Mouse (Mus musculus): ENCODE data around the gene Stx16. TPM values are rescaled to one million over a fixed set of nuclear protein-coding genes. Genes with fewer than 3 reads are reported as not detected.

The Stx16 gene
- polyA plus RNA-seq, 1 experiment from 2014 or later = 11.3 TPM

DNA sequence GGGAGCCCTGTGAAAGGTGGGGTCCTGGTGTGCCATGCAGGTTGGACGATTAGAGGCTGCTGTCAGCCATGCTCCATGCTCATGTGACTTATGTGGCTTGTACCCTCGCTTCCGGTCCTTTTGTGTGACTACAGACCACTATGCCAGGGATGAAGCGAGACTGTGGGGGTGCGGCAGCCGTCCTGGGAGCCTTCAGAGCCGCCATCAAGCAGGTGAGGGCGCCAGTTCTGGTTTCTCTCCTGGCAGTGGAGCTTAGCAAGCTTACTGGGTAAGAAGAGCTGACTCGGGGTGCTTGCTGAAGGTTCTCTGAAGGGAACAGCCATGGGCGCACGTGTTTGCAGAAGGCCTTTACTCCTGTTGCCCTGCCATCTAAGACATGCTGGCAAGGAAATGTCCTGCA lies 43.2 kb downstream of the Stx16 start:
- no peaks in the 10 kb centered on the region for H3K4me1 ChIP-seq (replicated peaks; ENCODE audit: control insufficient read depth, insufficient read depth, low read length)
- no peak overlapping the region for H3K27ac ChIP-seq (ENCODE audit: low read length)
- peaks cover 1% of the 10 kb centered on the region; the same call in 1 of the 2 replicates for H3K9me3 ChIP-seq (ENCODE audit: control insufficient read depth, low read length)
- H3K27me3 ChIP-seq (ENCODE audit: control insufficient read depth, insufficient read depth, low read depth, low read length) = no peaks in the 10 kb centered on the region
- peaks cover 44% of the 10 kb centered on the region for H3K36me3 ChIP-seq (ENCODE audit: control insufficient read depth, insufficient read depth, low read length)
- no peak overlapping the region for H3K4me2 ChIP-seq (ENCODE audit: low read depth, low read length)
- 87% methylated on average over 11 of the region's 11 CpGs for WGBS
- H3K9ac ChIP-seq (ENCODE audit: low read length) = no peak overlapping the region
- no peak overlapping the region for H3K4me3 ChIP-seq (ENCODE audit: low read length)
- ATAC-seq (ENCODE audit: low read depth) = no peak

DNA sequence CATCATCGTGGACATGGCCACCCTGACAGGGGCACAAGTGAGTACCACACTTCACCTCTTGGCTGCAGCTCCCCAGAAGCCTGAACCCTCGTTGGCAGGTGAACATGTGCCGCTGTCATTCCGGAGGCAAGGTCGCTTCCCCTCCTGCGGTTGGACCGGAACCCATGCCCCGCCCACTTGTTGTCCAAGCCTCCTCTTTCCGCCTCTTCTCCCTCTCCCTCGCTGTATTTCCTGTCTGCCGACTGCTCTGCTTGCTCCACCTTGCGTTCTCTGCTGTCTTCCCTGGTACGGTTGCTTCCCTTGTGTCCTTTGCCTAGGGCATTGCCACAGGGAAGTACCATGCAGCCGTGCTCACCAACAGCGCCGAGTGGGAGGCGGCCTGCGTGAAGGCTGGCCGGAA lies 44.5 kb downstream of the Stx16 start:
- Histone ChIP-seq H3K9ac (ENCODE audit: low read length) (no peak overlapping the region), H3K4me1 (replicated peaks; ENCODE audit: control insufficient read depth, insufficient read depth, low read length) (no peaks in the 10 kb centered on the region), H3K4me2 (ENCODE audit: low read depth, low read length) (no peak overlapping the region), H3K36me3 (ENCODE audit: control insufficient read depth, insufficient read depth, low read length) (peaks cover 53% of the 10 kb centered on the region), H3K4me3 (ENCODE audit: low read length) (no peak overlapping the region), H3K27me3 (ENCODE audit: control insufficient read depth, insufficient read depth, low read depth, low read length) (no peaks in the 10 kb centered on the region), H3K9me3 (ENCODE audit: control insufficient read depth, low read length) (peaks cover 11% of the 10 kb centered on the region), H3K27ac (ENCODE audit: low read length) (no peak overlapping the region)
- WGBS = 87% methylated on average over 19 of the region's 19 CpGs
- no peak for ATAC-seq (ENCODE audit: low read depth)

DNA sequence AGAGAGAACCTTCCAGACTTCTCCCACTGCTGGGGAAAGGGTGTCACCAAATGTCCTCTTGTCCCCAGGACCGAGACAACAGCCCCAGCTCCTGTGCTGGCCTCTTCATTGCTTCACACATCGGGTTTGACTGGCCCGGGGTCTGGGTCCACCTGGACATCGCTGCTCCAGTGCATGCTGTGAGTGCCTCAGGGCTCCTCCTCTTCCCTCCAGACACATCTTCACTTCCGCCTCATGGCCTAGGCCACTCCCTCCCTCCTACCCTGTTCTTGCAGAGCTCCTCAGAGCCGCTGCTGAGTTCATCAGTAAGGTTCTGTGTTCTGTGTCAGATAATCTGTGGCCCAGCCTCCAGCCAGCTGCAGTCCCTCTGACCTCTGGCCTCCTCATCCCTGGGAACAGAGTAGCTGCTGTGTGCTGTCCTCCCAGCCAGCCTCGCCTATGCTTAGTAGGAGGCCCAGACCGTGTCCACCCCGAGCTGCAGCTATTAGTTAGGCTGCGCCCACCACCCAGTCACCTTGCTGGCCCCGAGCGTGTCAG lies 45.4 kb downstream of the Stx16 start:
- Histone ChIP-seq H3K36me3 (ENCODE audit: control insufficient read depth, insufficient read depth, low read length) (peaks cover 48% of the 10 kb centered on the region), H3K27ac (ENCODE audit: low read length) (no peak overlapping the region), H3K9me3 (ENCODE audit: control insufficient read depth, low read length) (peaks cover 11% of the 10 kb centered on the region), H3K4me1 (replicated peaks; ENCODE audit: control insufficient read depth, insufficient read depth, low read length) (no peaks in the 10 kb centered on the region), H3K9ac (ENCODE audit: low read length) (no peak overlapping the region), H3K4me2 (ENCODE audit: low read depth, low read length) (no peak overlapping the region), H3K27me3 (ENCODE audit: control insufficient read depth, insufficient read depth, low read depth, low read length) (no peaks in the 10 kb centered on the region), H3K4me3 (ENCODE audit: low read length) (no peak overlapping the region)
- WGBS = 74% methylated on average over 12 of the region's 12 CpGs
- ATAC-seq (ENCODE audit: low read depth) = peak; percentile 41

DNA sequence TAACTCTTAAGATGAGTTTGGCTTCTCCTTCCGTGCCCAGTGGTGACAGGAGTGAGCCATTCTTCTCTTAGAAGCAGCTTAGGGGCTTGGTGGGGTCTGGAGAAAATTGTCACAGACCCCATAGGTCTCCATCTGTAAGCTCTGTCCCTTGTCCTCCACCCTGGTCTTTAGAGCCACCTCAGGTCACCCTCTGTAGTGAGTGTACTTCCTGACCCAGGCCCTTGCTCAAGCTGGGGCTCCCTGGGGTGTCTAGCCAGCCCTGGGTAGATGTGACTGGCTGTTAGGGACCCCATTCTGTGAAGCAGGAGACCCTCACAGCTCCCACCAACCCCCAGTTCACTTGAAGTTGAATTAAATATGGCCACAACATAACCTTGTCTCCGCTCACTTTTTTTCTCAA lies 46.2 kb downstream of the Stx16 start:
- Histone ChIP-seq H3K9ac (ENCODE audit: low read length) (no peak overlapping the region), H3K27me3 (ENCODE audit: control insufficient read depth, insufficient read depth, low read depth, low read length) (no peaks in the 10 kb centered on the region), H3K27ac (ENCODE audit: low read length) (no peak overlapping the region), H3K4me3 (ENCODE audit: low read length) (no peak overlapping the region), H3K4me2 (ENCODE audit: low read depth, low read length) (no peak overlapping the region), H3K36me3 (ENCODE audit: control insufficient read depth, insufficient read depth, low read length) (peaks cover 48% of the 10 kb centered on the region), H3K4me1 (replicated peaks; ENCODE audit: control insufficient read depth, insufficient read depth, low read length) (peaks cover 5% of the 10 kb centered on the region; the same call in 1 of the 2 replicates), H3K9me3 (ENCODE audit: control insufficient read depth, low read length) (peaks cover 11% of the 10 kb centered on the region)
- no peak for ATAC-seq (ENCODE audit: low read depth)
- 74% methylated on average over 2 of the region's 2 CpGs for WGBS

DNA sequence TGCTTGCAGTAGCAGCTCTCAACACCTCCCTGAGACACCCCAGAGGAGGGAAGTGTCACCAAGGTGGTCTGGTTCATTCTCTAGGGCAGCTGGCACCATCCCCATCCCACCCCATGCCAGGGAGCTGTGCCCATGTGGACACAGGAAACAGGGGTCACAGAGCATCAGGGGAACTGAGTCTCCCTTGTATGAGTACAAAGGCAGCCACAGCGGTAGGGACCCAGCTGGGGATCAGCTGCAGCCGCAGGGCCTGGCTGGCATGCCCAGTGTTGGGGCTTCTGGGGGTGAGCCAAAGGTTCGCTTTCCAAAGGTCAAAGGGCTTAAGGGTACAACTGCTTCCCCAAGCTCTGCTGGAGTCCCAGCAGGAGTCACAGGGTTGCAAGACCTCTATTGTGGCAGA lies 47.6 kb downstream of the Stx16 start:
- WGBS = 94% methylated on average over 3 of the region's 3 CpGs
- ATAC-seq (ENCODE audit: low read depth) = no peak

DNA sequence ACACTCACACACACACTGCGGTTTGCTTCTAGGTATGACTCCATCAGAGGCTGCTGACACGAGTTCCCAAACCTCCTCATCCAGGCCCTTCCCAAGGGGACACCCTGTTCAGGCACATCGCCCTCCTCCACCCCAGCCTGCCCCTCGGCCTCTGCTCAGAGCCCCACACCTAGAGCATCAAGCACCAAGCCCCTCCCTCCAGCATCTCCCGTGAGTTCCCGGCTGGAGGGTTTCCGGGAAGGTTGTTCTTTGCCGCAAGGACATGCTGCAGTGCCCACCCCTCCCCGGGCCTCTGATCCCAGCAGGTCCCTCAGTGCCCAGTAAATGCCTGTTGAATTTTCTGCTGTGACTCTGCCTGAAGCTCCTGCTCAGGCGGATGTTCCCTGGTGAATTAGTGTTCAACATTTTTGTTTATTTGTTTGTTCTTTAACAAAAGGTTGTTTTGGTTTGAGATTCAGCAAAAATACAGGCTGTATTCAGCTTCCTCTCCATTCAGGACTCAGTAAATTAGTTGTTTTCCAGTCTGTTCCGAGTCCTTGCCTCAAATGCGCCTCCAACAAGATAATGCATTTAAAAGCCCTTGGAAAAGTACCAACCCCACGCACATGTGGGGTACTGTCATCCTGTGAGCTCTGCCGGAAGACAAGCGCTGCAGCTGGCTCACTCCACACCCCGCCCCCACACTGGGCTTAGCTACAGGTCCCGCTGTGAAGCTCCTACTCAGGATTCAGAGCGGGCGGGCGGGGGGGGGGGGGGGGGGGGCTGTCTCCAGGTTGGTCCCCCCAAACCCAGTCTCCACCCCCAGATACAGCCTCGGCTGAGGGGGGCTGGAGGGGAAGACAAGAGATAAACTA lies 50.6 kb downstream of the Stx16 start:
- 11% methylated on average over 21 of the region's 21 CpGs for WGBS
- H3K4me3 ChIP-seq (ENCODE audit: low read length) = no peak overlapping the region
- 0 out of 2 replicates have a peak, but pooled peaks have one; percentile 45 for ATAC-seq (ENCODE audit: low read depth)

More for the DNA sequence above, 47.6 kb downstream of the Stx16 start:
- Histone ChIP-seq H3K9ac (ENCODE audit: low read length) (no peak overlapping the region), H3K27ac (ENCODE audit: low read length) (no peak overlapping the region), H3K36me3 (ENCODE audit: control insufficient read depth, insufficient read depth, low read length) (peaks cover 46% of the 10 kb centered on the region), H3K27me3 (ENCODE audit: control insufficient read depth, insufficient read depth, low read depth, low read length) (no peaks in the 10 kb centered on the region), H3K4me2 (ENCODE audit: low read depth, low read length) (no peak overlapping the region), H3K9me3 (ENCODE audit: control insufficient read depth, low read length) (peaks cover 11% of the 10 kb centered on the region), H3K4me3 (ENCODE audit: low read length) (no peak overlapping the region), H3K4me1 (replicated peaks; ENCODE audit: control insufficient read depth, insufficient read depth, low read length) (peaks cover 5% of the 10 kb centered on the region; the same call in 1 of the 2 replicates)

DNA sequence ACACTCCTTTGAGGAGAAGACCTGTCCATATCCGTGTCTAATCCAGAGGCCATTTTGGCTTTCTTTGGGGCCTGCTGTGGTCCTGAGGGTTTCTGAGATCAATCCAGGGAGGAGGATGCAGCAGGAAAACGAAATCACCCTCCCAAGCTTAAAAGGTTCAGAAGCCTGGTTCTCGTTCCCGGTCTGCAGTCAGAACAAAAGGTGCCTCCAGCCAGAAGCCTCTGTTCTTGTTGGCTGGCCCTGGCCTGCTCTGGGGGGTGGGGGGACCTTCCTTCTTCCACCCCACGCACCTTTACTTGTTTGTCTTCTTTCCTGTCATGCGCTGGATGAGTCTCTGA lies 51.2 kb downstream of the Stx16 start:
- Histone ChIP-seq H3K9me3 (ENCODE audit: control insufficient read depth, low read length) (peaks cover 11% of the 10 kb centered on the region), H3K36me3 (ENCODE audit: control insufficient read depth, insufficient read depth, low read length) (peaks cover 27% of the 10 kb centered on the region), H3K27me3 (ENCODE audit: control insufficient read depth, insufficient read depth, low read depth, low read length) (no peaks in the 10 kb centered on the region), H3K9ac (ENCODE audit: low read length) (no peak overlapping the region), H3K4me1 (replicated peaks; ENCODE audit: control insufficient read depth, insufficient read depth, low read length) (peaks cover 5% of the 10 kb centered on the region; the same call in 1 of the 2 replicates), H3K4me3 (ENCODE audit: low read length) (no peak overlapping the region), H3K4me2 (ENCODE audit: low read depth, low read length) (peak overlapping the region; percentile 38), H3K27ac (ENCODE audit: low read length) (no peak overlapping the region)
- WGBS = 32% methylated on average over 6 of the region's 6 CpGs
- ATAC-seq (ENCODE audit: low read depth) = no peak

More for the DNA sequence above, 50.6 kb downstream of the Stx16 start:
- Histone ChIP-seq H3K4me2 (ENCODE audit: low read depth, low read length) (peak overlapping the region; percentile 38), H3K4me1 (replicated peaks; ENCODE audit: control insufficient read depth, insufficient read depth, low read length) (peaks cover 5% of the 10 kb centered on the region; the same call in 1 of the 2 replicates), H3K27ac (ENCODE audit: low read length) (no peak overlapping the region), H3K9me3 (ENCODE audit: control insufficient read depth, low read length) (peaks cover 11% of the 10 kb centered on the region), H3K27me3 (ENCODE audit: control insufficient read depth, insufficient read depth, low read depth, low read length) (no peaks in the 10 kb centered on the region), H3K9ac (ENCODE audit: low read length) (no peak overlapping the region), H3K36me3 (ENCODE audit: control insufficient read depth, insufficient read depth, low read length) (peaks cover 29% of the 10 kb centered on the region)

DNA sequence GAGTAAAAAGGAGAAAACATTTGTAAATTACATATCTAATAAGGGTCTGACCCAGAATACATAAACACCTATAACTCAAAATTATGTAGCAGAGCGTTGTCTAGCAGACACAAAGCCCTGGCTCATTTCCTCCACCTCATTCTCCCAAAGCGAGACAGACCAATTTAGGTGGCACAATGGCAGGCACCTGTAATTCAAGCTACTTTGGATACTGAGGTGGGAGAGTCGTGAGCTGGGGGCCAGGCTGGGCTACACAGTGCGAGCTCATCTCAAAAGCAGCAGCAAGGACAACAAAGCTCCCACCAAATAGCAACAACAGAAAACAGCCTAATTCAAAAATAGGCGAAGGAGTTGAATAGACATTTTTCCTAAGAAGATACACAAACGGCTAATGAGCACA lies 52.8 kb downstream of the Stx16 start:
- Histone ChIP-seq H3K27ac (ENCODE audit: low read length) (no peak overlapping the region), H3K9me3 (ENCODE audit: control insufficient read depth, low read length) (peaks cover 11% of the 10 kb centered on the region), H3K4me1 (replicated peaks; ENCODE audit: control insufficient read depth, insufficient read depth, low read length) (peaks cover 5% of the 10 kb centered on the region; the same call in 1 of the 2 replicates), H3K27me3 (ENCODE audit: control insufficient read depth, insufficient read depth, low read depth, low read length) (no peaks in the 10 kb centered on the region), H3K36me3 (ENCODE audit: control insufficient read depth, insufficient read depth, low read length) (peaks cover 12% of the 10 kb centered on the region), H3K4me3 (ENCODE audit: low read length) (no peak overlapping the region), H3K4me2 (ENCODE audit: low read depth, low read length) (no peak overlapping the region), H3K9ac (ENCODE audit: low read length) (no peak overlapping the region)
- no peak for ATAC-seq (ENCODE audit: low read depth)
- 87% methylated on average over 6 of the region's 6 CpGs for WGBS

DNA sequence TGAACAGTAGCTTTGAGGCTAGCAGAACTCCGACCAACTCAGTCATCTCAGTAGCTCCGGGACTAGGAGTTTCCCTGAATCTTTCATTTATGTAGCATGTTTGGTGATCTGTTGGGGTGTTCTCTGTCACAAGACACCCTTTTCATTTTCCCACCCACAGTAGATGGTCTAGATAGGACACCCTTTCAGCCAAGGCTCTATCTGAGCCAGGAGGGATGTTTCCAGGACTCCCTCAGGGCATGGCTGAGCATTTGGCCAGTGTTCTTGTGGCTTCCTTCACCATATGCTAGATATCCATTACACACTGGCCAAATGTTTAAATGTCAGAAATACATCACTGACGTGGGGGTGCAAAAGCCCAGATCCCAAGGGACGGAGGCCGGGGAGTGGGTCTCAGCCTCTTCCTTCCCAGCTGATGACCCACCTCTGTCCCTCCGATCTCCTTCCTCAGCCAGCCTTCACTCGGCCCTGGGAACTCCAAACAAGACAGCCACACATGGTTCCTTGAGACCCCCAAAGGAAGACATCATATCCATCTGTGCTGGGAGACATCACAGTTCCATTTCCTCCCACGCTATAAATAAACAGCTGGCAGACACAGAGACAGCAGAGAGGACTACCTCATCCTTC lies 54.5 kb downstream of the Stx16 start:
- H3K9me3 ChIP-seq (ENCODE audit: control insufficient read depth, low read length) = no peaks in the 10 kb centered on the region
- no peak overlapping the region for H3K4me2 ChIP-seq (ENCODE audit: low read depth, low read length)
- peak overlapping the region; percentile 50 for H3K27ac ChIP-seq (ENCODE audit: low read length)
- 55% methylated on average over 8 of the region's 8 CpGs for WGBS
- peak; percentile 91 for ATAC-seq (ENCODE audit: low read depth)
- no peak overlapping the region for H3K4me3 ChIP-seq (ENCODE audit: low read length)
- no peak overlapping the region for H3K9ac ChIP-seq (ENCODE audit: low read length)
- no peaks in the 10 kb centered on the region for H3K36me3 ChIP-seq (ENCODE audit: control insufficient read depth, insufficient read depth, low read length)
- H3K4me1 ChIP-seq (replicated peaks; ENCODE audit: control insufficient read depth, insufficient read depth, low read length) = peaks cover 5% of the 10 kb centered on the region; the same call in 1 of the 2 replicates
- no peaks in the 10 kb centered on the region for H3K27me3 ChIP-seq (ENCODE audit: control insufficient read depth, insufficient read depth, low read depth, low read length)

Data from lung, embryonic 16.5 days (tissue).